8 mouse cellular contexts compared by ENCODE assay signal in the genomic region with DNA sequence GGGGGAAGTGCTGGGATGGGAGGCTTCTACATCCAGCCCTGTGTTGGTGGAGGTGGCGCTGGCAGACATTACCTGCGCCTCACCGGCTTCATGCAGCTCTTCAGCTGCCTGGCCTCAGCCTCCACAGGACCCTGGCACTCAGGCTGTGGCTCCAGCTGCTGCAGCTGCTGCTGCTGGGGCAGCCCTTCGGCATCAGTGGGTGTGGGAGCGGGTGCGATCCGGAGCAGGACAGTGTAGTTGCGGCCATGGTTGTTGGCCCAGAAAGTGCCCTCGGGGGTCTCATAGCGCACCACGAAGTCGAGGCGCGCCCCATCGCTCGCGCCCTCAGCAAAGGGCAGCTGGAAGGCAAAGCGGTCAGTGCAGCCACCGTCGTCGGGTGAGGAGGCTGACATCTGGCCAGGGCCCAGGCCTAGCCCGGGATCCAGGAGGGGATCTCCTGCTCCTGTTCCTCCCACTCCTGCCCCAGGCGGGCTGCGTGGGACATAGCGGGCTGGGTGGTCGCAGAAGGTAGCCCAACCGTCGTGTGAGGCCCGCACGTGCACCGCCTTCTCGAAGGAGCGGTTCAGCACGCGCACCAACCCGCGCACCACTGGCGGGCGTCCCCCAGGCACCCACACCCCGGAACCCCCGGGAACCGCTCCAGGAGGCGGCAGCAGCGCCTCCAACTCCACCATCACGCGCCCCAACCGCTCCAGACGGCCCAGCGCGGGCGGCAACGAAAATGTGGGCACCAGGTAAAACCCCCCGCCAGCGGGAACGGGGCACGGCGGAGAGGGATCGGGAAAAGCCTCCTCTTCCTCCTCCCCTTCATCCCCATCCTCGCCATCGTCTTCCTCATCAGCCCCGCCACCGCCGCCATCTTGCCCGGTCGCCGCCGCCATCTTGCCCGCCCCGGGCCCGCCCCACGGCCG. TPM values are rescaled to one million over a fixed set of nuclear protein-coding genes. Genes with fewer than 3 reads are reported as not detected.
DNase-seq lines count a peak whose midpoint lies in the region; ATAC-seq and TF ChIP-seq lines count a peak whose summit lies in the region.

A gene (plus strand): TSS at position 469 of the 911 bp plus-strand sequence.

- CTCF ChIA-PET in Patski (lab: Charles Lee): interaction anchor here (1.0 kb wide), 1 partner anchor 30 kb away, joined by 3 read pairs; no protein-coding TSS in a partner anchor

- no peak for DNase-seq in Patski (ENCODE audit: low read depth, low spot score)
- peak; percentile 50 for DNase-seq in lung, postnatal 10 days
- DNase-seq in retina, postnatal 7 days (ENCODE audit: low read depth, low spot score): peak; percentile 20

- ATAC-seq in CD4-positive, CD25-positive, alpha-beta regulatory T cell, adult 4 months: no peak
- ATAC-seq in Patski: peak; percentile 22
- ATAC-seq in embryonic facial prominence, embryonic 13.5 days (ENCODE audit: insufficient number of reproducible peaks, insufficient read depth, low FRiP score, low TSS enrichment, low read depth): peak; percentile 40; the same call in 1 of the 2 replicates
- 0 out of 2 replicates have a peak, but pooled peaks have one; percentile 7 for ATAC-seq in heart, embryonic 13.5 days (ENCODE audit: extremely low read depth, insufficient number of reproducible peaks, low FRiP score, low TSS enrichment)
- ATAC-seq in kidney, embryonic 15.5 days (replicated peaks; ENCODE audit: low FRiP score): peak; percentile 33
- no peak for ATAC-seq in megakaryocyte progenitor cell, adult 5-6 weeks (replicated peaks; ENCODE audit: poor library complexity)

- peak within 1 kb of the TSS; percentile 84 for H3K27ac ChIP-seq in embryonic facial prominence, embryonic 13.5 days
- peak within 1 kb of the TSS; percentile 86 for H3K27ac ChIP-seq in heart, embryonic 13.5 days (replicated peaks)
- H3K27ac ChIP-seq in kidney, embryonic 15.5 days: peak within 1 kb of the TSS; percentile 83

- TF ChIP-seq CTCF in Patski (IDR thresholded peaks at IDR 0.05): no peak

- H3K27me3 ChIP-seq in Patski: peaks cover 9% of the 10 kb centered on the region
- H3K27me3 ChIP-seq in embryonic facial prominence, embryonic 13.5 days: no peaks in the 10 kb centered on the region
- no peaks in the 10 kb centered on the region for H3K27me3 ChIP-seq in heart, embryonic 13.5 days (replicated peaks)
- no peaks in the 10 kb centered on the region for H3K27me3 ChIP-seq in kidney, embryonic 15.5 days

- 37% methylated on average over 72 of the region's 72 CpGs for WGBS in embryonic facial prominence, embryonic 13.5 days
- 19% methylated on average over 55 of the region's 72 CpGs for WGBS in heart, embryonic 13.5 days
- 32% methylated on average over 68 of the region's 72 CpGs for WGBS in kidney, embryonic 15.5 days

- H3K4me3 ChIP-seq in embryonic facial prominence, embryonic 13.5 days: peak within 1 kb of the TSS; percentile 56
- peak within 1 kb of the TSS; percentile 63 for H3K4me3 ChIP-seq in heart, embryonic 13.5 days
- peak within 1 kb of the TSS; percentile 64 for H3K4me3 ChIP-seq in kidney, embryonic 15.5 days (replicated peaks)

- in situ Hi-C loops in Patski (cut with MboI; ENCODE audit: low pct_unique_long_range_greater_than_20kb): no loop called here

- peak within 1 kb of the TSS; percentile 77 for H3K9ac ChIP-seq in embryonic facial prominence, embryonic 13.5 days
- peak within 1 kb of the TSS; percentile 85 for H3K9ac ChIP-seq in heart, embryonic 13.5 days
- H3K9ac ChIP-seq in kidney, embryonic 15.5 days: peak within 1 kb of the TSS; percentile 67

- H3K4me1 ChIP-seq in embryonic facial prominence, embryonic 13.5 days: peaks cover 9% of the 10 kb centered on the region; the same call in 1 of the 2 replicates
- peaks cover 31% of the 10 kb centered on the region for H3K4me1 ChIP-seq in heart, embryonic 13.5 days
- peaks cover 12% of the 10 kb centered on the region; the same call in 1 of the 2 replicates for H3K4me1 ChIP-seq in kidney, embryonic 15.5 days

- no peaks in the 10 kb centered on the region for H3K9me3 ChIP-seq in embryonic facial prominence, embryonic 13.5 days
- H3K9me3 ChIP-seq in heart, embryonic 13.5 days: no peaks in the 10 kb centered on the region
- no peaks in the 10 kb centered on the region for H3K9me3 ChIP-seq in kidney, embryonic 15.5 days (replicated peaks)

- H3K4me2 ChIP-seq in embryonic facial prominence, embryonic 13.5 days: peak within 1 kb of the TSS; percentile 63
- H3K4me2 ChIP-seq in heart, embryonic 13.5 days: peak within 1 kb of the TSS; percentile 73
- H3K4me2 ChIP-seq in kidney, embryonic 15.5 days: peak within 1 kb of the TSS; percentile 73

- POLR2A ChIA-PET in Patski (lab: Charles Lee): no interaction called here

- H3K36me3 ChIP-seq in embryonic facial prominence, embryonic 13.5 days: no peaks in the 10 kb centered on the region
- no peaks in the 10 kb centered on the region for H3K36me3 ChIP-seq in heart, embryonic 13.5 days
- H3K36me3 ChIP-seq in kidney, embryonic 15.5 days: no peaks in the 10 kb centered on the region

RNA-seq across cellular contexts. Expression of the gene that starts here (rescaled TPM):
- polyA plus RNA-seq in CD4-positive, CD25-positive, alpha-beta regulatory T cell, adult 4 months (2017; shearing (Covaris generic)): 10 to 100 TPM; 48.7 to 55.3 TPM
- polyA plus RNA-seq in Patski (2021): 0.17 TPM
- 0.14 TPM in 1 of 2 replicates, not detected in the other for polyA plus RNA-seq in embryonic facial prominence, embryonic 13.5 days (2015; fragmentation: Nextera tagmentation; extraction: Ambion mirVana)
- polyA plus RNA-seq in heart, embryonic 13.5 days (2015; fragmentation: Nextera tagmentation; extraction: Ambion mirVana): 0.19 TPM in 1 of 2 replicates, not detected in the other
- not detected in 2 replicates for polyA plus RNA-seq in kidney, embryonic 15.5 days (2015; fragmentation: Nextera tagmentation; extraction: Ambion mirVana)
- not detected in 2 replicates for total RNA-seq in megakaryocyte progenitor cell, adult 5-6 weeks (2015)
- total RNA-seq in megakaryocyte progenitor cell, adult 5-6 weeks (2017): 0.08 and 0.10 TPM in 2 replicates

Comparison
In these comparisons a context has a peak if more than half of its experiments do, and no peak if none do; other contexts are left out.
1. RNA of the gene that starts here (polyA plus RNA-seq): 48.7 to 55.3 TPM in CD4-positive, CD25-positive, alpha-beta regulatory T cell, adult 4 months; 0.19 TPM in heart, embryonic 13.5 days, 0.17 TPM in Patski (single experiment), 0.14 TPM in embryonic facial prominence, embryonic 13.5 days and not detected in kidney, embryonic 15.5 days; every median in the first group is over 10 times any median in the second.
2. Peak in ATAC-seq in Patski; RNA of the gene not detected or under 1 TPM.
3. Peak in ATAC-seq, H3K4me3 ChIP-seq, H3K27ac ChIP-seq, H3K9ac ChIP-seq and H3K4me2 ChIP-seq in embryonic facial prominence, embryonic 13.5 days; RNA of the gene not detected or under 1 TPM.
4. Peak in ATAC-seq, H3K4me3 ChIP-seq, H3K27ac ChIP-seq, H3K9ac ChIP-seq and H3K4me2 ChIP-seq in heart, embryonic 13.5 days; RNA of the gene not detected or under 1 TPM.
5. Peak in ATAC-seq, H3K4me3 ChIP-seq, H3K27ac ChIP-seq, H3K9ac ChIP-seq and H3K4me2 ChIP-seq in kidney, embryonic 15.5 days; RNA of the gene not detected or under 1 TPM.
6. Peak in every context shown above with its lines, with median percentiles within 50 percentile points of each other: H3K27ac ChIP-seq, H3K4me2 ChIP-seq, H3K4me3 ChIP-seq and H3K9ac ChIP-seq.